Mouse (Mus musculus): ENCODE results near the gene Trim38. TPM values are rescaled to one million over a fixed set of nuclear protein-coding genes. Genes with fewer than 3 reads are reported as not detected.
"Not testable (repeated sequence)": the region's sequence is repeated elsewhere in the genome, so short reads cannot be mapped to it uniquely, and the experiment has no call there.

The Trim38 gene
- total and polyA plus RNA-seq, 3 experiments, result 0.11 TPM; not detected in 2

- H3K9me3 ChIP-seq (replicated peaks; ENCODE audit: low read length); H3K27me3 ChIP-seq (replicated peaks); H3K79me2 ChIP-seq (replicated peaks; ENCODE audit: control insufficient read depth, extremely low read depth, insufficient read depth, poor library complexity, severe bottlenecking); H3K36me3 ChIP-seq (replicated peaks in 1 of 2; ENCODE audit: control insufficient read depth in 1 of 2, insufficient read depth in 1 of 2, low read length in 1 of 2); dilution Hi-C loops (cut with MboI; ENCODE audit: extremely low pct_ligation_motif_present, extremely low pct_unique_long_range_greater_than_20kb, low sequenced_read_pairs): not testable (repeated sequence)
- H3K9ac ChIP-seq (ENCODE audit: insufficient read depth, low read depth), result peak within 1 kb of the TSS; percentile 84
- H3K27ac ChIP-seq (ENCODE audit: insufficient read depth, low read depth), result peak within 1 kb of the TSS; percentile 95
- peak; percentile 96 for DNase-seq (ENCODE audit: extremely low read depth)
- peak within 1 kb of the TSS; percentile 4 to 43 (median 34) for H3K4me3 ChIP-seq (replicated peaks in 1 of 3; ENCODE audit: low read depth in 2 of 3, low read length in 2 of 3, poor library complexity in 1 of 3)
- TF ChIP-seq NELFE (IDR thresholded peaks at IDR 0.05; ENCODE audit: low read depth, low read length), result peak; percentile 90
- TF ChIP-seq ZMIZ1 (IDR thresholded peaks at IDR 0.05; ENCODE audit: low read depth, low read length), result peak; percentile 99
- peak; percentile 99 for TF ChIP-seq E2F4 (IDR thresholded peaks at IDR 0.05; ENCODE audit: insufficient replicate concordance, low read depth, low read length)
- TF ChIP-seq TCF12 (IDR thresholded peaks at IDR 0.05; ENCODE audit: low read depth, low read length), result peak; percentile 77; the same call in 1 of the 2 replicates
- peak; percentile 14; the same call in 1 of the 2 replicates for TF ChIP-seq SIN3A (IDR thresholded peaks at IDR 0.05; ENCODE audit: low read length)
- TF ChIP-seq CHD2 (IDR thresholded peaks at IDR 0.05; ENCODE audit: low read length), result peak; percentile 68
- TF ChIP-seq TBP (conservative IDR thresholded peaks at IDR 0.05; ENCODE audit: low read depth, low read length), result peak; percentile 99
- TF ChIP-seq POLR2A (IDR thresholded peaks at IDR 0.05; ENCODE audit: low read depth, low read length), result peak; percentile 88; the same call in 1 of the 2 replicates
- peaks cover 0 to 38% of the 10 kb centered on the region in 2 experiments; a peak in 2 of 4 replicates for H3K4me1 ChIP-seq (ENCODE audit: control insufficient read depth in 1 of 2, insufficient read depth in 2 of 2)
- H3K4me2 ChIP-seq (ENCODE audit: insufficient read depth, low read depth, poor library complexity, severe bottlenecking), result peak within 1 kb of the TSS; percentile 70
- in situ Hi-C loops (cut with MboI; ENCODE audit: low pct_ligation_motif_present, low pct_unique_long_range_greater_than_20kb, low sequenced_read_pairs), result loop anchor here (25.0 kb wide), 1 partner anchor 1715 kb away; the partner anchor contains the start of genes Hist1h2ag, Hist1h2ah, Hist1h2bj and Hist1h2bk
These were observed 17.5 kb upstream of the Trim38 start, which contains the start of gene Hist1h3b for GRCm38 (mm10) chr13:23752067-23752741. Gene Hist1h3b, plus strand, starts transcription at chr13:23752267.

GRCm38 (mm10) chr13:23752742-23753172 lies 17.0 kb upstream of the Trim38 start:
- dilution Hi-C loops (cut with MboI; ENCODE audit: extremely low pct_ligation_motif_present, extremely low pct_unique_long_range_greater_than_20kb, low sequenced_read_pairs), result no loop called here
- H3K79me2 ChIP-seq (replicated peaks; ENCODE audit: control insufficient read depth, extremely low read depth, insufficient read depth, poor library complexity, severe bottlenecking), result no peaks in the 10 kb centered on the region
- TF ChIP-seq EP300 (IDR thresholded peaks at IDR 0.05; ENCODE audit: low read length), result peak; percentile 40; the same call in 1 of the 2 replicates
- no peak for TF ChIP-seq NRF1 (IDR thresholded peaks at IDR 0.05; ENCODE audit: low read depth, low read length)
- no peak; the same call in 1 of the 2 replicates for TF ChIP-seq USF2 (conservative IDR thresholded peaks at IDR 0.05; ENCODE audit: low read depth, low read length)
- TF ChIP-seq MYC (IDR thresholded peaks at IDR 0.05; ENCODE audit: low read depth, low read length), result 0 out of 2 replicates have a peak, but pooled peaks have one; percentile 14
- TF ChIP-seq TCF12 (IDR thresholded peaks at IDR 0.05; ENCODE audit: low read depth, low read length), result no peak
- TF ChIP-seq HCFC1 (IDR thresholded peaks at IDR 0.05; ENCODE audit: low read depth, low read length), result no peak; the same call in 1 of the 2 replicates
- TF ChIP-seq UBTF (IDR thresholded peaks at IDR 0.05; ENCODE audit: low read depth, low read length), result peak; percentile 79; the same call in 1 of the 2 replicates
- TF ChIP-seq ZC3H11A (IDR thresholded peaks at IDR 0.05; ENCODE audit: low read depth, low read length), result no peak
- TF ChIP-seq IRF4 (IDR thresholded peaks at IDR 0.05; ENCODE audit: low read depth, low read length), result no peak
- TF ChIP-seq ZNF384 (IDR thresholded peaks at IDR 0.05; ENCODE audit: low read depth, low read length), result no peak
- peak; percentile 89 for TF ChIP-seq ZMIZ1 (IDR thresholded peaks at IDR 0.05; ENCODE audit: low read depth, low read length)
- peak; percentile 100 for TF ChIP-seq POLR2AphosphoS2 (IDR thresholded peaks at IDR 0.05; ENCODE audit: low read depth, low read length)
- no peak for TF ChIP-seq BHLHE40 (IDR thresholded peaks at IDR 0.05; ENCODE audit: low read depth, low read length)
- 0 out of 2 replicates have a peak, but pooled peaks have one; percentile 23 for TF ChIP-seq JUND (conservative IDR thresholded peaks at IDR 0.05; ENCODE audit: low read depth, low read length)
- TF ChIP-seq CHD1 (IDR thresholded peaks at IDR 0.05; ENCODE audit: low read depth, low read length), result peak; percentile 94
- TF ChIP-seq CHD2 (IDR thresholded peaks at IDR 0.05; ENCODE audit: low read length), result 0 out of 2 replicates have a peak, but pooled peaks have one; percentile 55
- 0 out of 2 replicates have a peak, but pooled peaks have one; percentile 38 for TF ChIP-seq TBP (conservative IDR thresholded peaks at IDR 0.05; ENCODE audit: low read depth, low read length)
- TF ChIP-seq NELFE (IDR thresholded peaks at IDR 0.05; ENCODE audit: low read depth, low read length), result peak; percentile 85
- TF ChIP-seq MXI1 (IDR thresholded peaks at IDR 0.05; ENCODE audit: low read depth, low read length), result no peak
- TF ChIP-seq SIN3A (IDR thresholded peaks at IDR 0.05; ENCODE audit: low read length), result peak; percentile 74
- peak; percentile 91 for TF ChIP-seq POLR2A (IDR thresholded peaks at IDR 0.05; ENCODE audit: low read depth, low read length)
- TF ChIP-seq E2F4 (IDR thresholded peaks at IDR 0.05; ENCODE audit: insufficient replicate concordance, low read depth, low read length), result 0 out of 2 replicates have a peak, but pooled peaks have one; percentile 59
- no peak for TF ChIP-seq JUN (IDR thresholded peaks at IDR 0.05; ENCODE audit: insufficient read depth, low read depth, low read length)
- peak; percentile 52; the same call in 1 of the 2 replicates for TF ChIP-seq MAFK (IDR thresholded peaks at IDR 0.05; ENCODE audit: insufficient replicate concordance, low read length)
- TF ChIP-seq RCOR1 (conservative IDR thresholded peaks at IDR 0.05; ENCODE audit: low read depth, low read length), result peak; percentile 56; the same call in 1 of the 2 replicates
- no peak for TF ChIP-seq MEF2A (IDR thresholded peaks at IDR 0.05; ENCODE audit: borderline replicate concordance, low read depth, low read length)
- H3K27me3 ChIP-seq (replicated peaks), result no peaks in the 10 kb centered on the region
- peaks cover 0 to 43% of the 10 kb centered on the region in 2 experiments; a peak in 2 of 4 replicates for H3K4me1 ChIP-seq (ENCODE audit: control insufficient read depth in 1 of 2, insufficient read depth in 2 of 2)
- H3K27ac ChIP-seq (ENCODE audit: insufficient read depth, low read depth), result peak overlapping the region; percentile 91
- H3K36me3 ChIP-seq (replicated peaks in 1 of 2; ENCODE audit: control insufficient read depth in 1 of 2, insufficient read depth in 1 of 2, low read length in 1 of 2), result no peaks in the 10 kb centered on the region
- no peak for DNase-seq (ENCODE audit: extremely low read depth)
- peak overlapping the region; percentile 63; the same call in 1 of the 2 replicates for H3K9ac ChIP-seq (ENCODE audit: insufficient read depth, low read depth)
- in situ Hi-C loops (cut with MboI; ENCODE audit: low pct_ligation_motif_present, low pct_unique_long_range_greater_than_20kb, low sequenced_read_pairs), result loop anchor here (25.0 kb wide), 1 partner anchor 1715 kb away; the partner anchor contains the start of genes Hist1h2ag, Hist1h2ah, Hist1h2bj and Hist1h2bk
- peak overlapping the region; percentile 70 for H3K4me2 ChIP-seq (ENCODE audit: insufficient read depth, low read depth, poor library complexity, severe bottlenecking)
- H3K9me3 ChIP-seq (replicated peaks; ENCODE audit: low read length), result no peaks in the 10 kb centered on the region
- H3K4me3 ChIP-seq (replicated peaks in 1 of 3; ENCODE audit: low read depth in 2 of 3, low read length in 2 of 3, poor library complexity in 1 of 3), result peak overlapping the region; percentile 4 to 43 (median 32)
